Mouse (Mus musculus): Measurements from ENCODE around the gene Slc25a10. TPM values are rescaled to one million over a fixed set of nuclear protein-coding genes. Genes with fewer than 3 reads are reported as not detected.
"Not testable (repeated sequence)": the region's sequence is repeated elsewhere in the genome, so short reads cannot be mapped to it uniquely, and the experiment has no call there.

Gene Slc25a10
- polyA plus RNA-seq, 1 experiment = 561 TPM

GRCm38 (mm10) chr11:120510375-120511030, 18.9 kb downstream of the Slc25a10 start:
- no peak for DNase-seq (ENCODE audit: low read depth)

DNA sequence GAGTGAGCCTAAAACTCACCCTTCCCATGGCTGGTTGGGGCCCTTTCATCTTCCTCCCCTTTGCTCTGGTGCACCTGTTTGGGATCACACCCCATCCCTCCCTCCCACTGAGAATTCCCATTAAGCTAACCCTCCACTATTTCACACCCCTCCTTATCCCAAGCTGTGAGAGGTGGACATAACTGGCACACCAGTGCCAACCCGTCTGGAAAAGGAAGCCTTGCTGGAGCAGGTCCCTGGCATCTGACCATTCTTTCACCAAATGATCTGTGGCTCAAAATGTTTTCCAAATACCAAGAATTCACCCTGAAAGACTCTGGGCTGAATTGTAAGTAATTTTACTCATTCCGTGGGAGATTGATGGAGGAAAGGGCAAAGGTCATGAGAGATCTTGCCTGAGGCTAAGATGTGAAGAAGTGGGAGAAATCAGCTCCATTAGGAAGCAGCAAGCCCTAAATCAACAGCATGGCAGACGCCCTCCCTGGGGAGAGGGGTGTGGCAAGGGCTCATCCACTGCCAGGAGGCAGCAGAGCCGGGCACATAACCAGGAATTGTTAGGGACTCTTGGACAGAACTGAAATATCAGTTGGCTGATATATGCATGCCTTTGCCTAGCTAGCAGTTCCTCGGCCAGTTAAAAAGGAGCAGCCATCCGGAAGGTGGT, 21.3 kb downstream of the Slc25a10 start:
- no peak for DNase-seq (ENCODE audit: low read depth)

GRCm38 (mm10) chr11:120514262-120514661, 22.6 kb downstream of the Slc25a10 start:
- DNase-seq (ENCODE audit: low read depth) = not testable (repeated sequence)

DNA sequence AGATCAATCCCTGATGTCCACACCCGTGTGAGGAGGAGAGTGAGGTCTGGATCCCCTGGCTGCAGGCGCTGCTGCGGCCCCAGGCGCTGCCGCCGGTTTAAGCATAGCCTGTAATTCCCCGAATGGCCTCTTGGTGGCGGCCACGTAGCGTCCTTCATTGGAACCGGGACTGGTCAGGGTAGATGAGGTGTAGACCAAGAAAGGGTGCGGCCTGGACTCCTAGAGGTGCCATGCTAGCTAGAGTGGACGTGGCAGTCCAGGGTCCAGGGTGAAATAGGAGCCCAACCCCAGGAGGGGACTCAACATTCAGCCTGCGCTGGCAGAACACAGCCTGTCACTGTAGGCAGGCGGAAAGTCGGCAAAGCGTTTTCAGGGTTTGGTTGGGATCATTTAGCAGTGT, 24.0 kb downstream of the Slc25a10 start:
- DNase-seq (ENCODE audit: low read depth) = no peak

- DNase-seq (ENCODE audit: low read depth) = no peak
Measured at GRCm38 (mm10) chr11:120517147-120517546, 25.5 kb downstream of the Slc25a10 start.

- no peak for DNase-seq (ENCODE audit: low read depth)
Measured at GRCm38 (mm10) chr11:120518027-120518426, 26.4 kb downstream of the Slc25a10 start.

DNA sequence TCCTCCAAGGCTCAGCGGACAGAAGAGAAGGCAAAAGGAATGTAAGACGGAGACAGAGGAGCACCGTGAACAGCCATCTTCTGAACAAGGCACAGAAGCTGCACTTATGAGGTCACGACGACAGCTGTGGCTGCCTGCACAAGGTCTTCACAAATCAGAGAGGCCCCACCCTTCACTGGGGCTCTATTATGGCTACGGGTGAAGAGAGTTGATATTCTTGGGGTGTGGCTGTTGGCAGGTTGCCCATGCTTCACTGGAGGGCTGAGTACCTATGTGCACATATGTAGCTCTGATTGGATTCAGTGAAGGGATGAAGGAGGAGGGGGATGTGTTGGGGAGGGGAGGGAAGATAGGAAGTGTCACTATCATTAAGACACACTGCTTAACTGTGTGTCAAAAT, 26.9 kb downstream of the Slc25a10 start:
- DNase-seq (ENCODE audit: low read depth) = no peak

DNA sequence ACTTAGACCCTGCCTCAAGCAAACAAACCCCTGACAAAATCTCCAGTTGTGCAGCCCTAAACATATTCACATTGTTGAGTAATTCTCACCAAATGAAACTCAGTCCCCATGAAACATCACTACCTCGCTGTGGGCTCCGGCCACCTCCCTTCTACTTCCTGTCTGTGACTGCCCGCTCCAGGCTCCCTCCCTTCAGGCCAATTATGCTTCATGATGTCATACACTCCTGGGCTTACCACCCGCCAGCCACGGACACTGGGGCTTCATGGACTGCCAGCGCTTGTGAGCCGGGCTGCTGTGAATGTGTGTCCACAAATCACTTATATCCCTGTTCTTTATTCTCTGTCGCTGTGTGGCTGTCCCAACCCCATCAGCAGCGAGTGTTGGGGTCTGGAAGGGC, 28.1 kb downstream of the Slc25a10 start:
- DNase-seq (ENCODE audit: low read depth) = no peak

GRCm38 (mm10) chr11:120520498-120520897, 28.9 kb downstream of the Slc25a10 start:
- no peak for DNase-seq (ENCODE audit: low read depth)

- DNase-seq (ENCODE audit: low read depth) = no peak
Measured at GRCm38 (mm10) chr11:120520967-120521540, 29.4 kb downstream of the Slc25a10 start.

DNA sequence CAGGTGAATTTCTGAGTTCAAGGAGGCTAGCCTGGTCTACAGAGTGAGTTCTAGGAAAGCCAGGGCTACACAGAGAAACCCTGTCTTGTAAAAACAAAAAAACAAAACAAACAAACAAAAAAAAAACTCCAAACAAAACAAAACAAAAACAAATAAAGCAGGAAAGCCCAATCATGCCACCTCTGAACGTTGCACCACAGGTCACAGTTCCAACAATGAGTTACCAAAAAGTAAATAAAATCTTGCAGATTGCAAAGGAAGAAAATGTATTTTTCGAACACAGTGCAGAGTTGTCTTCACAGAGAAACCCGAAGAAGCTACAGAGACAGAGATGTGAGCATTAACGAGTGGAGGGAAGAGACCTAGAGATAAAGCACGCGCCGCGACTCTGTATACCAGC, 30.9 kb downstream of the Slc25a10 start:
- DNase-seq (ENCODE audit: low read depth) = no peak

DNA sequence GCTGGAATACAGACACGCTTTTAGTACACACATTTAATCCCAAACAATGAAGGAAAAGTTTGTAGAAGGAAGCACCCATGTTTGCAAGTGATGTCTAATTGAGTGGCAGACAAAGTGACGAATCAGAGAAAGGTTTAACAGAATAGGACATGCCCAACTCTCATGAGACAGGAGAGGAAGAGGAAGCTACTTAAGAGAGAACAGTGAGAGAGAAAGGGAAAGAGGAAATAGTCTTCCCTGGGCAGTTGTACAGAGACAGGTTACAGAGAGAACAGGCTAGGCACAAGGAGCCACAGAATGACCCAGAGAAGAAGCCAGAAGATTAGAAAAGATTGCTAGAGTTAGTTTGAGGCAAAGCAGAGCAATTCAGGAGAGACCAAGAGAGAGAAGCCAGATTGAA, 34.3 kb downstream of the Slc25a10 start:
- no peak for DNase-seq (ENCODE audit: low read depth)

GRCm38 (mm10) chr11:120527690-120528354, 36.2 kb downstream of the Slc25a10 start:
- DNase-seq (ENCODE audit: low read depth) = no peak

GRCm38 (mm10) chr11:120528903-120529302, 37.3 kb downstream of the Slc25a10 start:
- DNase-seq (ENCODE audit: low read depth) = no peak

GRCm38 (mm10) chr11:120530085-120530964, 38.7 kb downstream of the Slc25a10 start, which contains the start of gene Gcgr:
Gene Gcgr, plus strand, starts transcription at chr11:120530699.
- no peak for DNase-seq (ENCODE audit: low read depth)

DNA sequence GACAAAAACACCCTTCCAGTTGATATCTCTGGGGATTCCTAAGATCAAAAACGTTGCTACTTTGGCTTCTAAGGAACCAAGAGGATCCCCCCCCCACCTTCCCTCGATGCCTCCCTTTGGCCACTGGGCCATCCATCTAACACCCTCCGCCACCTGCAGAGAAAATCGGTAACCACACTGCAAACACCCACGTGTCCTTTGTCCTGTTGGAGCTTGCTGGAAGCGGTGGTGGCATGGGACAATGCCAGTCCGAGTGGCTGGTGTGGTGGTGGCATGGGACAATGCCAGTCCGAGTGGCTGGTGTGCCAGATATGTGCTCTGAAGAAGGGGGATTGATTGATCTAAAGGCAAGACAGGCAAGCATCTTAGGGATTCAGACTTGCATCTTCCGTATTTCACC, 40.0 kb downstream of the Slc25a10 start:
- DNase-seq (ENCODE audit: low read depth) = no peak

DNA sequence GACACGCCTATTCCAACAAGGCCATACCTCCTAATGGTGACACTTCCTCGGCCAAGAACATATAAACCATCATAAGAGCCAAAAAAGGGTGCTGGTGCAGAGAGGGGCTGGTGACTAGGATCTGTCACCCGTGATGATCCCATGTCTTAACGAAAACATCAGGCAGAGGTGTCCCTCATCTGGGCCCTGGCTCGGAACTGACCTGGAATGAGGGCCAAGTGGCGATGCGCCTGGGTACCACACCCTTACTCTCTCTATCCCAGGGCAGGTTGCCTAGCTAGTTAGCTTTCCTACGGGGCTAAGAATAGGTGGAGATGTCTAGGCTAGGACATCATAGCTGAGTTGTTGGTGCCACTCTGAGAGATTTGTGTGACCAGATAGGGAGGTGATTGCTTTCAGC, 42.5 kb downstream of the Slc25a10 start:
- no peak for DNase-seq (ENCODE audit: low read depth)

GRCm38 (mm10) chr11:120535145-120535544, 43.5 kb downstream of the Slc25a10 start:
- no peak for DNase-seq (ENCODE audit: low read depth)

- no peak for DNase-seq (ENCODE audit: low read depth)
Measured at GRCm38 (mm10) chr11:120535804-120536203, 44.2 kb downstream of the Slc25a10 start.

- no peak for DNase-seq (ENCODE audit: low read depth)
Measured at GRCm38 (mm10) chr11:120538485-120538884, 46.8 kb downstream of the Slc25a10 start.

- DNase-seq (ENCODE audit: low read depth) = no peak
Measured at GRCm38 (mm10) chr11:120538955-120539284, 47.3 kb downstream of the Slc25a10 start.
